Mouse (Mus musculus) hindbrain, embryonic 16.5 days (tissue): ENCODE measurements around the gene Kcnip1. TPM values are rescaled to one million over a fixed set of nuclear protein-coding genes. Genes with fewer than 3 reads are reported as not detected.

Experiments
- ATAC-seq: fragments of 200-750 bp; cut with Nextera tagmentation; 2 replicates; pipeline ENCODE4 v1.8.0; 2017; ENCODE audit warnings: moderate TSS enrichment, moderate library complexity
- H3K27ac ChIP-seq: fragments of 300-500 bp; sonication (generic); 2 replicates; pipeline ENCODE4 v1.5.1; 2014; ENCODE audit warnings: low read depth, mild to moderate bottlenecking, control low read depth, low read length, moderate library complexity
- H3K27me3 ChIP-seq: fragments of 300-500 bp; sonication (generic); replicated peaks from 2 replicates; pipeline ENCODE4 v1.6.1; 2014; ENCODE audit warnings: low read length; ENCODE audit not compliant: control insufficient read depth, insufficient read depth
- H3K36me3 ChIP-seq: fragments of 300-500 bp; sonication (generic); 2 replicates; pipeline ENCODE4 v1.6.1; 2014; ENCODE audit warnings: mild to moderate bottlenecking, low read length, moderate library complexity, mixed read lengths; ENCODE audit not compliant: control insufficient read depth, insufficient read depth
- H3K4me1 ChIP-seq: fragments of 300-500 bp; sonication (generic); 2 replicates; pipeline ENCODE4 v1.6.1; 2014; ENCODE audit warnings: low read depth, low read length; ENCODE audit not compliant: control insufficient read depth, insufficient read depth
- H3K4me2 ChIP-seq: fragments of 300-500 bp; sonication (generic); 2 replicates; pipeline ENCODE4 v1.6.1; 2014; ENCODE audit warnings: mild to moderate bottlenecking, low read length, control low read depth, moderate library complexity
- H3K4me3 ChIP-seq: fragments of 300-500 bp; sonication (generic); 2 replicates; pipeline ENCODE4 v1.5.1; 2014; ENCODE audit warnings: mild to moderate bottlenecking, low read length, control low read depth, moderate library complexity
- H3K9ac ChIP-seq: fragments of 300-500 bp; sonication (generic); 2 replicates; pipeline ENCODE4 v1.6.1; 2014; ENCODE audit warnings: low read depth, mild to moderate bottlenecking, control low read depth, low read length, moderate library complexity
- H3K9me3 ChIP-seq: fragments of 300-500 bp; sonication (generic); 2 replicates; pipeline ENCODE4 v1.6.1; 2014; ENCODE audit warnings: mild to moderate bottlenecking, low read length, moderate library complexity; ENCODE audit not compliant: control insufficient read depth
- WGBS: fragments of 180-500 bp; shearing (Covaris S2); extraction: QIAGEN DNeasy Blood & Tissue Kit; methylation state at CpG from one replicate; pipeline ENCODE4 v1.1.7; 2014; 5-methylcytosine and 5-hydroxymethylcytosine counted together
- polyA plus RNA-seq: library from polyadenylated mRNA; unstranded; fragments of >200 nt; fragmentation: Nextera tagmentation; extraction: Ambion mirVana; gene quantifications from 2 replicates; pipeline ENCODE4 v1.2.1, GENCODE M21; 2015

The Kcnip1 gene
- polyA plus RNA-seq, 1 experiment from 2014 or later: 146 TPM

DNA sequence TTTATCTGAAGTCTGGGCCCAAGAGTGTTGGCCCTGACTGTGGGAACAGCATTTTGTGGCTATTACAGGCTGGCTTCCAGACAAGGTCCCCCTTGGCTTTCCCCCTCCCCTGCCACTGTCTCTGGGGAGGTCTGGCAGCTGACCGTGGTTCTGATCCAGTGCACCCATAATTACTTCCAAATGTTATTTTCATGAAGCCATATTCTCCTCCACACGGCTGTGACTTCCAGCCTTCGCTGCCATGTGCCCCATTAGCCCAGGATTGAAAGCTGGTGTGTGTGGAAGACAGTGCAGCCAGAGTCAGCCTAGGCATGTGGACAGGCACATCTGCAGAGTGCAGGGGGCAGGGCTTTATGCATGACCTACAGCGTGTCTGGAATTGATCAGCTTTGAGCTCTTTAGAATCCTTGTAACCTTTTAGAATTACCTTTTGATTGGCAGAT, 240.5 kb downstream of the Kcnip1 start:
- H3K36me3 ChIP-seq: no peaks in the 10 kb centered on the region
- H3K27me3 ChIP-seq: no peaks in the 10 kb centered on the region
- H3K4me2 ChIP-seq: no peak overlapping the region
- WGBS: 38% methylated on average over 4 of the region's 4 CpGs
- ATAC-seq: no peak
- peaks cover 12% of the 10 kb centered on the region for H3K4me1 ChIP-seq
- no peak overlapping the region for H3K9ac ChIP-seq
- no peaks in the 10 kb centered on the region for H3K9me3 ChIP-seq
- no peak overlapping the region for H3K4me3 ChIP-seq
- no peak overlapping the region for H3K27ac ChIP-seq

- H3K4me1 ChIP-seq: peaks cover 9% of the 10 kb centered on the region
- no peak overlapping the region for H3K4me3 ChIP-seq
- no peak overlapping the region for H3K4me2 ChIP-seq
- 80% methylated on average over 6 of the region's 6 CpGs for WGBS
- ATAC-seq: no peak
- H3K27me3 ChIP-seq: no peaks in the 10 kb centered on the region
- H3K9ac ChIP-seq: no peak overlapping the region
- no peak overlapping the region for H3K27ac ChIP-seq
- H3K36me3 ChIP-seq: no peaks in the 10 kb centered on the region
- no peaks in the 10 kb centered on the region for H3K9me3 ChIP-seq
Observed at GRCm38 (mm10) chr11:33751503-33751902, 241.4 kb downstream of the Kcnip1 start.

DNA sequence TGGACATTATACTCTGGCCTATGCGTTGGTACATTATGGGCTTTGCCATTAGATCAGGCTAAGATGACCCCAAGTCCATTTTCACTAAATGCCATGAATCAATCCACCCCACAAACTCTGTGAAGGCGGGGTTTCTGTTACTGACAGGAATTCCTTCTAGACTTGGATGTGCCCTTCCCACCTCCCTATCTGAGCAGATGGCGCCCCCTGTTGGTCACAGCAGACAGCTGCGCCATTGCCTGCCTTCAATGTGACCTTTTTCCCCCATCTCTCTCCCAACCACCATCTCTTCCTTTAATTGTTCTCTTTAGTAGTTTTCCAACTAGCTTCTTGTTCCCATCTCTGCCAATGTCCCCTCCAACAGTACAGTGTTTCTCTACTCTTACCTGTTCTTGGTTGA, 243.0 kb downstream of the Kcnip1 start:
- H3K9ac ChIP-seq: no peak overlapping the region
- WGBS: 86% methylated on average over 4 of the region's 4 CpGs
- no peaks in the 10 kb centered on the region for H3K36me3 ChIP-seq
- no peaks in the 10 kb centered on the region for H3K9me3 ChIP-seq
- no peak overlapping the region for H3K4me2 ChIP-seq
- H3K4me1 ChIP-seq: peaks cover 9% of the 10 kb centered on the region
- no peak for ATAC-seq
- H3K4me3 ChIP-seq: no peak overlapping the region
- no peak overlapping the region for H3K27ac ChIP-seq
- no peaks in the 10 kb centered on the region for H3K27me3 ChIP-seq

- 96% methylated on average over 12 of the region's 12 CpGs for WGBS
- Histone ChIP-seq H3K4me2 (no peak overlapping the region), H3K9ac (no peak overlapping the region), H3K27ac (no peak overlapping the region), H3K4me1 (peaks cover 9% of the 10 kb centered on the region), H3K36me3 (no peaks in the 10 kb centered on the region), H3K4me3 (no peak overlapping the region), H3K9me3 (no peaks in the 10 kb centered on the region), H3K27me3 (no peaks in the 10 kb centered on the region)
- no peak for ATAC-seq
Observed at GRCm38 (mm10) chr11:33749408-33749807, 243.5 kb downstream of the Kcnip1 start.

DNA sequence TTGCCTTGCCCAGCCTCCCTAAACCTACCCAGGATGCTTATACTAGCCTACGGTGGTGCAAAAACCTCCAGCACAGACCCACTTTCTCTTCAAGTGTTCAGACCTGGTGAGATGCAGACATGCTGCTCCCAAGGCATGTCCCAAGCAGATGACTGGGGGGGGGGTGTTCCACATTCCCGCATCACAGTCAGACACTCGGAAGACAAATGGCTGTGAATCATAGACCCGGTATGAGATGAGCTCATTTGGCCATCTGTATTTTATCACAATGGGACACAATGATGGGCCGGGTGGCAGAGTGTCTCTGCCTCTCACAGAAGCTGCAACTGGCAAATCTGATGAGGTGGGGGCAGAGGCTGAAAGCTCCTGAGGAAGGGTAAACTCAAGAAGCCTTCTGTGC, 244.2 kb downstream of the Kcnip1 start:
- H3K9ac ChIP-seq: no peak overlapping the region
- H3K27me3 ChIP-seq: no peaks in the 10 kb centered on the region
- H3K4me2 ChIP-seq: no peak overlapping the region
- H3K4me1 ChIP-seq: peaks cover 9% of the 10 kb centered on the region
- H3K9me3 ChIP-seq: no peaks in the 10 kb centered on the region
- 67% methylated on average over 5 of the region's 5 CpGs for WGBS
- H3K4me3 ChIP-seq: no peak overlapping the region
- H3K36me3 ChIP-seq: no peaks in the 10 kb centered on the region
- H3K27ac ChIP-seq: no peak overlapping the region
- no peak for ATAC-seq

- no peaks in the 10 kb centered on the region for H3K9me3 ChIP-seq
- no peak overlapping the region for H3K4me2 ChIP-seq
- WGBS: 61% methylated on average over 5 of the region's 5 CpGs
- no peaks in the 10 kb centered on the region for H3K27me3 ChIP-seq
- peaks cover 7% of the 10 kb centered on the region for H3K4me1 ChIP-seq
- ATAC-seq: peak; percentile 46
- H3K4me3 ChIP-seq: no peak overlapping the region
- no peaks in the 10 kb centered on the region for H3K36me3 ChIP-seq
- H3K9ac ChIP-seq: no peak overlapping the region
- H3K27ac ChIP-seq: no peak overlapping the region
Observed at GRCm38 (mm10) chr11:33747402-33747955, 245.5 kb downstream of the Kcnip1 start.

DNA sequence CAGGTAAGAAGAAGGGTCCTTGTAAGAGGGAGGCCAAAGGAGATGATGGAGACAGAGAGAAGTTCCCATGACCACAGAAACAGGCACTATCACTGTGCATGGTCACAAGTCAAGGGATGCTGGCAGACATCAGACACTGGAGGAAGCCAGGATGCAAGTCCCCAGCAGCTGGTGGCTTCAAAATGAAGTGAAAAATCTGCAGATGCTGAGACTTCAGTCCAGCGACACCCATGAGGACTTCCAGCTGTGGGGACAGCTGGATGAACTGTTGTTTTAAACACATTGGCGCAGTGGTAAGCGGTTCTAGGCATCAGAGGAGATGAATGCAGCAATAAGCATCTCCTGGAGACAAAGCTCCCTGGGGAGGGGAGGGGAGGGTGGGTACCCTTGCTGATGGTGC, 246.6 kb downstream of the Kcnip1 start:
- no peak for ATAC-seq
- H3K27ac ChIP-seq: no peak overlapping the region
- 57% methylated on average over 3 of the region's 3 CpGs for WGBS
- no peaks in the 10 kb centered on the region for H3K27me3 ChIP-seq
- no peaks in the 10 kb centered on the region for H3K9me3 ChIP-seq
- peaks cover 4% of the 10 kb centered on the region for H3K4me1 ChIP-seq
- H3K4me3 ChIP-seq: no peak overlapping the region
- H3K36me3 ChIP-seq: no peaks in the 10 kb centered on the region
- no peak overlapping the region for H3K4me2 ChIP-seq
- H3K9ac ChIP-seq: no peak overlapping the region

GRCm38 (mm10) chr11:33745821-33746329, 247.1 kb downstream of the Kcnip1 start:
- H3K9ac ChIP-seq: no peak overlapping the region
- ATAC-seq: no peak
- no peak overlapping the region for H3K4me3 ChIP-seq
- no peak overlapping the region for H3K4me2 ChIP-seq
- H3K9me3 ChIP-seq: no peaks in the 10 kb centered on the region
- H3K27ac ChIP-seq: no peak overlapping the region
- H3K4me1 ChIP-seq: peaks cover 4% of the 10 kb centered on the region
- no peaks in the 10 kb centered on the region for H3K36me3 ChIP-seq
- H3K27me3 ChIP-seq: no peaks in the 10 kb centered on the region
- WGBS: 94% methylated on average over 3 of the region's 3 CpGs

GRCm38 (mm10) chr11:33744429-33744828, 248.5 kb downstream of the Kcnip1 start:
- Histone ChIP-seq H3K9ac (no peak overlapping the region), H3K4me1 (peaks cover 4% of the 10 kb centered on the region), H3K4me3 (no peak overlapping the region), H3K27me3 (no peaks in the 10 kb centered on the region), H3K9me3 (no peaks in the 10 kb centered on the region), H3K4me2 (no peak overlapping the region), H3K27ac (no peak overlapping the region), H3K36me3 (no peaks in the 10 kb centered on the region)
- ATAC-seq: peak; percentile 9; the same call in 1 of the 2 replicates
- 35% methylated on average over 7 of the region's 7 CpGs for WGBS
